Mouse (Mus musculus) urinary bladder, postnatal 14 days (tissue): ENCODE data around the gene Ctrc.

Source experiments
- DNase-seq: peaks from one replicate; pipeline ENCODE4 v3.0.0; 2021; ENCODE audit warnings: low spot score

Gene Ctrc

DNA sequence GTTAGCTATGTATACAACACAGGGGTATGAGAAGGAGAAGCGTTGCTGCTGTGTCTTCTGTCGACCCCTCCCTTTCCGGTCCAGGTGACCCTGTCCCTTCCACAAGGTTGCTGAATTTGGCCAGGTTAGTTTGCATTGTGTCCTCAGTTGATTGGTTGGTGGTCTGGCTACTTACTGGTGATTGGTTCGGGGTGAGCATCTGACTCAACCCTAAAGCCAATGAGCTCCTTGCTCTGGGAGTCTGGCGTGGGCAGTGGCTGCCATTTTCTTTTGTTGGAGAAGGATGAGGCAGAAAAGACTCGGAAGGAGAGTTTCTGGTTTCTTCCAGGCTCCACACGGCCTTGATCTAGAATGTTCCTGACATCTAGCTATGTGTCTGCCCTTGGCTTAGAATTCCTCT is 26.8 kb downstream of the Ctrc start:
- DNase-seq, result no peak

DNA sequence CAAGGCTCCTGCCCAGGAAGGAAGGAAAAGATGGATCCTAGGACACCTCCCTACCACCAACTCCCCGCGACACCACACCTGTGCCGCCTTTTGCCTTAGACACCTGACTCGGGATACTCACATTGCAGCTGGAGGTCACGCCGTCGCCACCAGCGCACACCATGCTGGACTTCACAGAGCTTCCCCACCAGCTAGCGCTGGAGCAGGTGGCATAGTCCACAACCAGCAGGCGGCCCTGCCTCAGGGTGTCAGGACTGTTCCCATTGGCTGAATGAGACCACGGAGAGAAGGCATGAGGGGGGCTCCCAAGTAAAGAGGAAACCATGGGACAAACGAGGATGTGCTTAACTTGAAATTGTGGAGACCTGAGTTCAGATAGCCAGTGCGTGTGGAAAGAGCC is 27.3 kb downstream of the Ctrc start:
- DNase-seq, result no peak

DNA sequence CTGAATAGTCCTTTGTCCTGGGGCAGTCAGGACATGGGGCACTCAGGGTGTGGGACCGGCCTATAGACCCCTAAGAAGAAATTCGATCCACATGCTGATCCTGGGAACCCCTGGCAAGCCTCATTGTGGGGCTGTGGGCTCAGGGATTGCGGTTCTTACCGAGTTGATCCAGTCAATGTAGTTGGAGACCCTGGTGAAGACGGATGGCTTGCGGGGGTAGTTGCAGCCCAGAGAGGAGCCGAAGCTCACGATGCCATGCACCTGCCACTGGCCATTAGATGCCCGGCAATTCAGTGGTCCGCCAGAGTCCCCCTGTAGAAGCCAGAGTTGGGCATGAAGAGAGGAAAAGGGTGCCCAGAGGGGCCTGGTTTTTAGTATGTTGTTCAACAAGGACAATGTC is 28.5 kb downstream of the Ctrc start:
- no peak for DNase-seq

DNA sequence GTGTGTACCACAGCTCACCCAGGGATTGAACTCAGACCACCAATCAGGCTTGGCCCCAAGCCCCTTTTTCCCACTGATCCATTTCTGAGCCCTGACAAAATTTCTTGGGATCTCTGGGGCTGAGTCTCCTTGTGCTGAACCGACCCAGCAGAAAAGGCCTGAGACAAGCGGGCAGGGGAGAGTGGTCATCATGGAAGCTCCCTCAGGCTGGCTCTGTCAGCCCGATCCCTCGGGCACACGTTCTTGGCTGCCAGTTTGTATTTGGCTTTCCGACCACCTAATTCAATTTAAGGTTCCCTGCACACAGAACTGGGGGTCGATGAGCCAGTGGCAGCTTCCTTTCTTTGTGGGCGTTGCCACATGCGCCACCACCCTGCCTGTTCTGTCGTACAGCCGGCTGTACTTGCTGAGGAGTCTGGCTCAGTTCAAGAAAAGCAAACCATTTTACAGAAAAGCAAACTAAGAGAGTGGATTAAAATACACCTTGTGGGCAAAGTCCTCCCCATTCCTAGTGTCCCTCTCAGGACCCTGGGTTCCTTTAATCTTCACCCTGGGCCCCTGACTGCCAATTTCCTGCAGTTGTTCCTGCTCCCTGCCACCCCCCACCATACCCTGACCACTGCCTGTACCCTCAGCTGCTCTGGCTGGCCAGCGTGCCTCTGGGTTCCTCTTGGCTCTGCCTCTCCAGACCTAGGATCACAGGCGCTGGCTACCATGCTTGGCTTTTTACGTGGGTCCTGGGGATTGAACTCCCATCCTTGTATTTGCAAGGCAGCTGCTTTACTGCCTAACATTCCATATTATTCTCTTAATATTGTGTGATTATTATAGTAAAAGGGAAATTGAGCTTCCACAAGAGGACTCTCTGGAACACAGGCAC is 29.1 kb downstream of the Ctrc start:
- DNase-seq, result no peak

DNA sequence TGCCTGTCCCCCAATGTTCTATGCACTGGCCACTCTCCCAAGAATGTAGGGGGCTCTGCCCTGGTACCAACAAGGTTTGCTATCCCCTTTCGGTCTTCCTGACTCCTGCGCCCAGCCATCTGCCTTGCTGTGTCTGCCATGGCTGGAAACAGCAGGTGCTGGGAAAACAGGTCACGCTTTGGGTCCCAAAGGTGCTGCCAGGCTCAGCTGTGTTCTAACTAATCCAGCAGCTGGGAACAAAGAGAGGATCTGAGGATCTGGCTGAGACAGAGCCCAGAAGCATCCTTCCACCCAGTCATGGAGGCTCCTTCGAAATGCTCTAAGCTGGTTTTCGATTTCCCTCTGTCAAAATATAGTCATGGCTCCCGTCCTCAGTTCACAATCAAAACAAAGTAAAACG is 29.9 kb downstream of the Ctrc start:
- DNase-seq, result no peak

DNA sequence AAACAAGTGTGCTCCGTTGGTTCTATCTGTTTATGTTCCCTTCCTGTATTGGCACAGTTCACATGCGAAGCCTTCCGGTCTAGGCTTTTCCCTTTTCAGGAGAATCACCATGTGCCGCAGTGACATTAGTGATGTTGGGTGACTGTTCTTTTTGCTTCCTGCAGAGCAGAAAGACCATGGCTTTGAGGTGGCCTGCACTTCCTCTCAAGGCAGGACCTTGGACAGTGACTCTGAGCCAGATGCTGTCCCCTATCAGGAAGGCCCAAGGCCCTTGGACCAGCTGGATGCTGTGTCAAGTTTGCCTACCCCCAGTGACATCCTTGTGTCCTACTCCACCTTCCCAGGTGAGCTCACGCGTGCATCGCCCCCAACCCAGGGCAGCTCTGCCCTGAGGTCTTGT is 34.8 kb downstream of the Ctrc start:
- DNase-seq, result no peak

DNA sequence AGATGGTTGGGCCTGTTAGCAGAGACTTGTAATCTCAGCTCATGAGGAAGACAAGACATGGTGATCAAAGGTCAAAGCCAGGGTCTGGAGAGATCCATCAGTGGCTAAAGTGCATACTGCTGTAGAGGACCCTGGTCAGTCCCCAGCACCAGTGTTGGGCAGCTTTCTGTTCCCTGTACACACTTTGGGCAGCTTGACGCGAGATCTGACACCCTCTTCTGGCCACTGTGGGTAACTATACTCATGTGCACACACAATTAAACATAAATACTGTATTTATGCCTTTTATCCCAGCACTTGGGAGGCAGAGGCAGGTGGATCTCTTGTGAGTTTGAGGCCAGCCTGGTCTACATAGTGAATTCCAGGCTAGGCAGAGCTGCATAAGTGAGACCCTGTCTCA is 35.2 kb downstream of the Ctrc start:
- no peak for DNase-seq

DNA sequence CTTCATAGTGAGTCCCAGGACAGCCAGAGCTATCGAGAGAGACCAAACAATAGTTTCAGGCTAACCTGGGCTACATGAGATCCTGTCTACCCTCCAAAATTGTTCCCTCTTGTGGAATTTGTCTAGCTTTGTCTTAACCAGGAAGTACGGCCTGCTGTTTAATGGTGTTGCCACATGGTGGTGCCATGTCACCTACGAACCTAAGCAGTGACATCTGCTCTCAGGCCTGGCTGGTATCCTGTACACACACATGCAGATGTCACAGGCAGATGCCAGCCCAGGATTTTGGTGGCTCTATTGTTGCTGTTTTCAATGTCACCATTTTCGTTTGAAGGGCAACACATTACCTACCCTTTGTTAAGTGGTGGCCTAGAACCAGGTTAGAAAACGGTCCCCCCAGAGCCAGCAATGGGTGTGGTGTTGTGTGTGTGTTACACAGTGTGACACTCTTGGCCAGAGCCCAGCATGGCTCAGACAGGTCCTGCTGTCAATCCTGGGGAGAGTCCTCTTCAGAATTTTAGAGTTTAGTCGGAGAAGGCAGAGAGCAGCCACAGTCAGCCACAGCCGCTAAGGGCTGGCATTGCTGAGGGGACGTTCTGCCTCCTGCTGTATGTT is 36.2 kb downstream of the Ctrc start:
- no peak for DNase-seq

DNA sequence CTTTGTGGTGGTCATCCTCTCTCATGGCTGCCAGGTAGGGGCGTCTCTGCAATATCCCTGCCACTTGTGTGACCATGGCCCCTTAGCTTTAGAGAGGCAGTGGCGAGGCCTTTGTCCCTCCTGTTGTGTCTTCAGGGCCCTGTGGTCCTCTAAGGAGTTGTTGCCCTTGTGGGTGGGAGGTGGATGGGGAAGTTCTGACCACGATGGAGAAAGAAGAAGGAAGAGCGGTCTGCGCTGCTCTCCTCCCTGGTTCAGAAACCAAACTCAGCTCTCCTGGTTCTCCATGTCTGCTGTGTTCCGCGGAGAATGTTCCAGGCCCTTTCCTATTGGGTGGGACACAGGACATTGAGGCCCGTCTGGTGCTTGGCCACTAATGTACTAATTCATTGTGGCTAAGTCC is 40.3 kb downstream of the Ctrc start:
- DNase-seq, result no peak

DNA sequence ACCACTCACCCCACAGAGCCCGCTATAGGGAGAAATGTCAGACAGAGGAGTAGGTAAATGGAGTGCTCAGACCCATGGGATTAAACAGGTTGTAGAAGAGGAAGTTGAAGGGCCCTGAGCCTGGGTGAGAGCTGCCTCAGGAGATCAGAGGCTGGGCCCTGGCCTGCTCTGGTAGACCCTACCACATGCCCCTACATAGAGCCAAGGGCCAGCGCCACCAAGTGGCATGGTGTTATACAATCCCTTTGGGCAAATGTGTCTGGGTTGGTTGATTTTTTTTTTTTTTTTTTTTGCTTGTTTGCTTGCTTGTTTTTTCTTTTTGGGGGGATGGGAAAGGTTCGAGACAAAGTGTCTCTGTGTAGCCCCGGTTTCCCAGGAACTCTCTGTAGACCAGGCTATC is 42.1 kb downstream of the Ctrc start:
- DNase-seq, result no peak

DNA sequence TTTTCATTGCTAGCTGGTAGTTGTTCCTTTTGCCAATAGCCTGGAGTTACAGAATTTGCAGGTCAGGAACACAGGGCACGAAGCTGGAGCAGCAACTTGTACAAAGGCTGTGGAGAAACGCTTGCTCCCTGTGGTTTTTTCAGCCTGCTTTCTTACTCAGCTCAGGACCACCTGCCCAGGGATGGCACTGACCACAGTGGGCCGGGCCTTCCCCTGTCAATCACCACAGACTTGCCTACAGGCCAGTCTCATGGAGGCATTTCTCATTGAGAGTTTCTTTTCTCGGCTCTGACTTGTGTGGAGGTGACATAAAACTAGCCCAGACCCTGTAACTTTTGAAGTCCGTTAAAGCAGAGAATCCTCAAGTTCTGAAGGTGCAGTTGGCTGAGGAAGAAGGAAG is 48.6 kb downstream of the Ctrc start:
- no peak for DNase-seq

DNA sequence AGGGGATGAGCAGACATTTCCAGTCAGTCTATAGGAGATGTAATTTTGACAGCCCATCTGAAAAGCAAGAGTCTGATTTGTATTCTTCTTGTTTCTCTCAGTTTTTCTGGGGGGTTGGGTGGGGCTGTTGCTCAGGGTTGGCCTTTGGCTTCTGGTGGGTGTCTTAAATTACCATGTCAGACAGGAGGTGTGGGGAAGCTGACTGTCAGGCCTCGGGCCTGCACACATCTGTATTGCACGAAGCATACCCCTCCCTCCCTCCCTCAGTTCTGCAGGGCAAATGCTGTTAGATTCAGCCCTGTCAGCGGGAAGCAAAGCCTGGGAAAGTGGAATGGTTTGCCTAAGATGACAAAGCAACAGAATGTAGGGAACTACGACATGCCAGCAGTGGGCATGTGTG is 49.2 kb downstream of the Ctrc start:
- DNase-seq, result no peak

DNA sequence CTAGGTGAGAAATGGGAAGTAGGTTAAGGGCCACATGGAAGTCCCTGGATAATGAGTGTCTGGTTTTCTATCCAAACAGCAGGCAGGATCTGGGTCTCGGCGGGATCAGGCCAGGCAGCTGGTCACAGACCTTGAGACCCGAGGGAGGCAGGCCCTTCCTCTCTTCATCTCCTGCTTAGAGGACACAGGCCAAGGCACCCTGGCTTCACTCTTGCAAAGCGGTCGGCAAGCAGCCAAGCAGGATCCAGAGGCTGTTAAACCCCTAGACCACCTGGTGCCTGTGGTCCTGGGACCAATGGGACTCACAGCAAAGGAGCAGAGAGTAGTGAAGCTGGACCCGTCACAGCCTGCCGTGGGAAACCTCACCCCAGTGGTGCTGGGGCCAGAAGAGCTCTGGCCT is 49.8 kb downstream of the Ctrc start:
- DNase-seq, result no peak

DNA sequence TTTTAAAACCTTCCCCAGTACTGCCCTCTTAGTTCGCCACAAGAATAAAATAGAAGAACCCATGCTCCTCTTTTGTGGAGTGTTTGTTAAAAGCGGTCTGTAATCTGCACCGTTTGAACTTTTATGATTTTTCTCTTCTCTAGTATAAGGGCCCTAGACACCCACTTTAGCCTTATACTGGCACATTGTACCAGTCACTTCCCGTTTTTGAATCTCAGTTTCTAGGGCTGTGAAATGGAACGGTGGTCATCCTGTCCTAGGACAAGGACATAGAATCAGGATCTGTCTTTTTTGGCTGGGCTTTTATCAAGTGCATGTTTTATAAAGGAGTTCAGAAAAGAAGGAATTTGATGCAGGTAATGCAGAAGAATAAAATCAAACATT is 52.0 kb downstream of the Ctrc start:
- DNase-seq, result no peak

DNA sequence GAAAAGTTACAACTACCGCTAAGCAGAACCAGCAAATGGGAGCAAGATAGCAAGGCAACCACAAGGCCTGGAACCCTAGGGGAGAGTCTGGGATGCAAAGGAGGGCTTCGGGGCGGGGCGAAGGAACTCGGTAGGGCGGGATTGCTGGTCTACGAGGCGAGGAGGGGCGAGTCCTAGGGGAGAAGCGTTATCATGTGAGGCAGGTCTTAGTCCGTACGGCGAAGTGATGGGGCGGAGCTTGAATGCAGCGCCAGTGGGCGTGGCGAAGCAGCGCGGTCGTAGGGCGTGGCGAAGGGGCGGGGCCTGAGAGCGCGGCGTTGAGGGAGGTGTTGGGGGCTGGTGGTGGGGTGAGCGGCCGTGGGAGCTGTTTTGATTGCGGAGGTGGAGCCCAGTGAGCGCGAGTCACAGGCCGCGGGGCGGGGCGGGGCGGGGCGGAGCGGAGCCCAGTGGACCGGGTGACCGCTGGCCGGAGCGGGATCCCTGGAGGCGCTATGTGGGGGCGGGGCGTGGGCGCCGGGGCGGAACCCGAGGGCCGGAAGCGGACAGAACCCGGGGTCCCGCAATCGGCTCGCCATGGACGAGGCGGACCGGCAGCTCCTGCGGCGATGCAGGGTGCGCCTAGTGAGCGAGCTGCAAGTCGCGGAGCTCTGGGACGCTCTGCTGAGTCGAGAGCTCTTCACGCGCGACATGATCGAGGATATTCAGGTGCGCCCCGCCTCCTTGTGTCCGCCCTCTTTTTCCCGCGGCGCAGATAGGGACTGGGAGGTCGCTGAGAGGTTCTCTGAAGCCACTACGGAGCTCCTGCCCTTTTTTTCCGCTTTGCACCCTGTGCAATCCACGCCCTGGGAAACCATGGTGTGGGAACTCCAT is 52.6 kb downstream of the Ctrc start, which contains the start of gene Casp9:
Gene Casp9, plus strand, starts transcription at position 331 of the 870 bp plus-strand sequence.
- peak; percentile 99 for DNase-seq

DNA sequence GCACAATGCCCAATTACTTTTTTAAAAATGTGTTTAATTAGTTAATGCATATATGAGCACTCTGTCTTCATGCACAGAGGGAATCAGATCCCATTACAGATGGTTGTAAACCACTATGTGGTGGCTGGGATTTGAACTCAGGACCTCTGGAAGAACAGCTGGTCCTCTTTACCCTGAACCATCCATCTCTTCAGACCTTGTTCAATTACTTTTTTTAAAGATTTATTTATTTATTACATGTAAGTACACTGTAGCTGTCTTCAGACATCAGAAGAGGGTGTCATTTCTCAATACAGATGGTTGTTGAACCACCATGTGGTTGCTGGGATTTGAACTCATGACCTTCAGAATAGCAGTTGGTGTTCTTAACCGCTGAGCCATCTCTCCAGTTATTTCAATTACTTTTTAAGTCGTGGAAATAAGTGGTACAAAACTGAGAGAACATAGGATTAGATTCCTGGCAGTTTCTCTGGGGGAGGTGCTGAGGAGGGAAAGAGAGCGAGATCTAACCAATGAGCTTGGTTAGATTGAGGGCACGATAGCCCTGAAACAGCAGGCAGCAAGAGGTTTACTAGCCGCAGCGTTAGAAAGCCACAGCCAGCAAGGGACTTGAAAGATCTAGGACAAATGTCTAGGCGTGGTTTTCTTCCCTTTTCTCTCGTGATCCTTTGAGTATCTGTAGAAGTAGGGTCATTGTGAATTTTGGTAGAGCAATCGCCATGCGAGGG is 53.4 kb downstream of the Ctrc start:
- DNase-seq, result peak; percentile 18

DNA sequence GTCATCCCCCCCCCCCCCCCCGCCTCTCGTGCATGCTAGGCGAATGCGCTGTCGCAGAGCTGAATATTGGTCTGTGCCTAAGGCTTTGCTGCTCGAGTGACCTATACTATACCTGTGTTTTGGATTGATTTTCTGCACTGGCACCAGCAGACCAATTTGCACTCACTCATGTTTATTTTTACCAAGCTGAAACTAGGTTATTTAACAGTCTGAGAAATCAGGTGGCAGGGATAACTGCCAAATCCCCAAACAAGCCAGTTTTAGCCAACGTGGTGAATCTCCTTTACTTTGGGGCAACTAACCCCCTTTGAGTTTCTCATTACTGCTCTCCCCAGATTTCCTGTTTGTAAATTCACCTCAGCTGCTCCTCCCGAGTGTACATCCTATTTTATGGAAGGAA is 54.2 kb downstream of the Ctrc start:
- DNase-seq, result no peak

DNA sequence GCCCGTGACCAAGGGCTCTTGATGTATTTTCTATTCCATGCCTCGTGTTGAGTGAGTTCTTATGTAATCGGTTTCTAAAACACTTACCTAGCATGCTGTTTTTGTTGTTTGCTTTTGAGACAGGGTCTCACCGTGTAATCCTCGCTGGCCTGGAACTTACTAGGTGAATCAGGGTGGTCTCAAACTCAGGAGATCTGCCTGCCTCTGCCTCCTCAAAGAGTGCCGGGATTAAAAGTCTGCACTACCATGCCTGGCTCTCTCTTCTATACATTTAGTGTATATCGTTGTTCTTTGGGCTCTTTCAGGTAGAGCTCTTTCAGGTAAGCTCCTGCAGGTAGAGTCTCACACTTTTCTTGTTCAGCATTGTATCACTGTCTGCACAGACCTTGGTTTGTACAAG is 54.7 kb downstream of the Ctrc start:
- no peak for DNase-seq

DNA sequence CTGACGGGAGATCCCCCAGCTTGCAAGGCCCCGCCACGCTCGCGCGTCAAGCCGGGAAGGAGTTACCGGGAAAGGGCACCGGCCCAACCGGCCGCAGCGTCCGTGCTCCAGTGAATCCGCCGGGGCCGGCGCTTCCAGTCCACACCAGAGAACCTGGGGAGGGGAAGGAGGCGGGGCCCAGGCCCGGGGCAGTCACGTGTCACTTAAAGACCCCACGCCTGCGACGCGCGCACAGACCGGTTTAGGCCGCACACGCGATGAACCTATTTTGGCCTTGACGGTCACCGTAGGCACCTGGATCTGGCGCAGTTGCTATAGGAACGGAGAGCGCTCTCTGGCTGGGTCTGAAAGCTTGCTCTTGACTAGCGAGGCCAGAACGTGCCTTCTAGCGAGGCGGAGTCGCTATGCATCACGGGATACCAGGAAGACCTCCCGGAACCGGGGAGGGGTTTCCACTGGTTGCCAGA is 55.6 kb downstream of the Ctrc start, which contains the start of gene Dnajc16:
Gene Dnajc16, minus strand, starts transcription at position 408 of the 467 bp plus-strand sequence.
- DNase-seq, result peak; percentile 97

DNA sequence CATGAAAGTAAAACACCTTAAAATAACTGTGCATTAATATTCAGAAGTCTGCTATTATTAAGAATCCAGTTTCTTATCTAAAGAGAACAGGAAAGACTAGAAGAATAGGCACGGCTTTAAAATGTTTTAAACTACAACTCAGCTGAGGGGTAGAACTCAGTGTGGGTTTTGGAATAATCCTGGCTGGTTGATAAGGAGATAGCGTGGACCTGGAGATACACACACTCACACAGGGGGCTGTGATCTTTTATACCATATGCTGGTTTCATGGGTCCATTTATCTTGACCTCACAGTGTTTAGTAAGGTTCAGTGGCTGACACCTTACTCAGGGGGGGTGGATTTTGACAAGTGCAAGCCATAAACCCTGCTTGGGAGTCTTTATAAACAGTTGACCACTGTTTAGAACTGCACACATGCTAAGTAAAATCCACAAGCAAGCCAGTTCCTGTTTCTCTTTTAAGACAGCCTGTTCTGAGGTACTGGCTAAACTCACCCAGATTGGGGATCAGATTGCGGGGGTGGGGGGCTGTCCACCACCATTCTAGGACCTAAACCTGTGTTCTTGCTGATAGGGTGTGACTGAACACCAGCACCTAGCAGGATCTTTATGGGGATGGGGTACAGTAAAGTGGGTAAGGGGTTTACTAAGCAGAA is 56.5 kb downstream of the Ctrc start:
- no peak for DNase-seq

DNA sequence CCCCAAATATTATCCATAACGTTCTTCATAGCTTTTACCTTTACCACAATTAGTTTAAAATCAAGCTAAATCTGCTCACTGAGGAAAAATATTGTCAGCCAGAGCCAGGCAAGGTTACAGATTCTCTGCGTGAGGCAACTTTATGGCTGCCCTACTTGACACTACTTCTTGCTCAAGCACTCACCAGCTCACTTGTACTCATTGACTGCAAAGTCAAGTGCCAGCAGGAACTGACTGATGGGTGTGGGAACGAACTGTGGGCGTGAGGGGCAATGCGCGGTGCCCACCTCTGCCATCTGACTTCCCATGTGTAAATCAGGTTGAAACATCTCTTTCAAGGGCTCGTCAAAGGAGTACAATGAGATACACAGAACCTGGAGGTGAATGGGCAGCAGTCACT is 58.7 kb downstream of the Ctrc start:
- DNase-seq, result no peak
